Mouse (Mus musculus): ENCODE results near the gene Ncoa6. TPM values are rescaled to one million over a fixed set of nuclear protein-coding genes. Genes with fewer than 3 reads are reported as not detected.
A peak's percentile ranks its signal among the peaks of the same experiment; 100 is the strongest.

Gene Ncoa6
- polyA plus RNA-seq, 1 experiment from 2014 or later, result 34.8 TPM

DNA sequence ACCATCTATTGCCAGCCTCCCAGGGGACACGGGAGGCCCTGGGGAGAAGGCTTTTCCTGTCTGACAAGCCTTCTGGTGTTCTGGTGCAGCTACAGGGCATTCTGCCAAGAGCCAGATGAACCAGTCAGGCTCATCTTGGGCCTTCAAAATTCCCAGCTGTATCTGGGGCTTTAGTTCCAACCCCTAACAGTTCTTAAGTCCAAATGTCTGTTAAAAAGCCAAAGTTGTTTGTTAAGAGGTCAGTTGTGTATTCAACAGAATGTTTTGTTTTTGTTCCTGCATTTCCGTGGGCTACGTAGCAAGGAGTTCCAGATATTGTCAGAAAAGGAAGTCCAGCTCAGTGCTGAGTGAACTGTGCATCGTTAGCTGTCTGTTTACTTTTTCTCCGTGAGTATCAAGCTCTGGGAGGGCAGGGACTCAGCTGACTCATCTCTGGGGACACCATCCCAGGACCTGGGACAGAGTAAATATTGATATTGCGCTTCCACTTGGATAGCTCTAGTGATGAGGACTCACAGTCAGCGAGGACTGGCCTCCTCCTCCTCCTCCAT, 104.3 kb downstream of the Ncoa6 start:
- 73% methylated on average over 7 of the region's 7 CpGs for WGBS
- no peaks in the 10 kb centered on the region for H3K27me3 ChIP-seq (ENCODE audit: control insufficient read depth, insufficient read depth, low read length)

DNA sequence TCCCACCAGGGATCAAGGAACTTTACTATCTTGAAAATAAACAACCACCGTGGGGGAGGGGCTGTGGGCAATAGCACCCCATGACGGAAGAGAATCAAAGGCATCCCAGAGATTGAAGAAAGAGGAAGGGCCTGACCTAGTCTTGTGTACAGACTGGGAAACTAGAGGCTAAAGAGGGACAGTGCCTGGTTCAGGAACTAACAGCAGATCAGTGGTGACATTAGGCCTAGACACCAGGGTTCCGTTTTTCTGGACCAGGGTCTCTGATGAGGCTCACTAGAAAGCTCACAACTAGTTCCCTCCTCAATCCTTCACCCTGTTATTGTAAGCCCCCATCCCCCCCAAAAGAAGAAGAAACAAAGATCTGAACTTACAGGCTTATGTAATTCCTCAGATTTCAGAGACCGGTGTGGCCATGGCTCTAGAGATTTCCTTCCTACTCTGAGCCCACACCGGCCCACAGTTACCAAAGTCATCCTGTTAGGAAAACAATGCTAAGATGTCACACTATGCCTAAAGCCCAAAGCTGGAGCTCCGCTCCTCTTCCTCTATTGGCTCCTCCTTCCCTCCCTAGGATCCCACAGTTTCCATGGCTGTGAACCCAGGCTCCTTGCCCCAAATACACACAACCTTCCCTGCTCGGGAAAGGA, 105.9 kb downstream of the Ncoa6 start:
- WGBS, result 85% methylated on average over 7 of the region's 7 CpGs
- Histone ChIP-seq H3K27me3 (ENCODE audit: control insufficient read depth, insufficient read depth, low read length) (no peaks in the 10 kb centered on the region), H3K4me1 (replicated peaks; ENCODE audit: control insufficient read depth, insufficient read depth, low read length) (no peaks in the 10 kb centered on the region), H3K4me2 (replicated peaks; ENCODE audit: low read depth, low read length) (no peak overlapping the region), H3K4me3 (ENCODE audit: low read depth, low read length) (no peak overlapping the region), H3K9me3 (ENCODE audit: control insufficient read depth, low read length) (no peaks in the 10 kb centered on the region), H3K36me3 (ENCODE audit: control insufficient read depth, insufficient read depth, low read length) (no peaks in the 10 kb centered on the region), H3K9ac (ENCODE audit: low read depth, low read length) (no peak overlapping the region), H3K27ac (ENCODE audit: low read depth, low read length) (no peak overlapping the region)
- no peak for ATAC-seq (ENCODE audit: low FRiP score)
- DNase-seq (ENCODE audit: low spot score), result no peak

More for the DNA sequence above, 104.3 kb downstream of the Ncoa6 start:
- Histone ChIP-seq H3K4me2 (replicated peaks; ENCODE audit: low read depth, low read length) (no peak overlapping the region), H3K9ac (ENCODE audit: low read depth, low read length) (no peak overlapping the region), H3K9me3 (ENCODE audit: control insufficient read depth, low read length) (no peaks in the 10 kb centered on the region), H3K27ac (ENCODE audit: low read depth, low read length) (no peak overlapping the region), H3K4me1 (replicated peaks; ENCODE audit: control insufficient read depth, insufficient read depth, low read length) (no peaks in the 10 kb centered on the region), H3K4me3 (ENCODE audit: low read depth, low read length) (no peak overlapping the region), H3K36me3 (ENCODE audit: control insufficient read depth, insufficient read depth, low read length) (no peaks in the 10 kb centered on the region)
- DNase-seq (ENCODE audit: low spot score), result no peak
- ATAC-seq (ENCODE audit: low FRiP score), result no peak

- Histone ChIP-seq H3K36me3 (ENCODE audit: control insufficient read depth, insufficient read depth, low read length) (no peaks in the 10 kb centered on the region), H3K9ac (ENCODE audit: low read depth, low read length) (peak overlapping the region; percentile 46), H3K4me2 (replicated peaks; ENCODE audit: low read depth, low read length) (peak overlapping the region; percentile 41), H3K27ac (ENCODE audit: low read depth, low read length) (no peak overlapping the region), H3K4me3 (ENCODE audit: low read depth, low read length) (peak overlapping the region; percentile 79), H3K9me3 (ENCODE audit: control insufficient read depth, low read length) (no peaks in the 10 kb centered on the region), H3K27me3 (ENCODE audit: control insufficient read depth, insufficient read depth, low read length) (no peaks in the 10 kb centered on the region), H3K4me1 (replicated peaks; ENCODE audit: control insufficient read depth, insufficient read depth, low read length) (0 out of 2 replicates have a peak, but pooled peaks cover 2% of the 10 kb centered on the region)
- ATAC-seq (ENCODE audit: low FRiP score) (peak; percentile 62), DNase-seq (ENCODE audit: low spot score) (peak; percentile 38)
- 38% methylated on average over 14 of the region's 14 CpGs for WGBS
These were observed 115.9 kb downstream of the Ncoa6 start for GRCm38 (mm10) chr2:155357686-155358399.

- 0 out of 2 replicates have a peak within 1 kb of the TSS, but pooled peaks have one; percentile 56 for H3K27ac ChIP-seq (ENCODE audit: low read depth, low read length)
- peak within 1 kb of the TSS; percentile 79 for H3K4me3 ChIP-seq (ENCODE audit: low read depth, low read length)
- H3K36me3 ChIP-seq (ENCODE audit: control insufficient read depth, insufficient read depth, low read length), result no peaks in the 10 kb centered on the region
- H3K9ac ChIP-seq (ENCODE audit: low read depth, low read length), result peak within 1 kb of the TSS; percentile 76
- H3K27me3 ChIP-seq (ENCODE audit: control insufficient read depth, insufficient read depth, low read length), result no peaks in the 10 kb centered on the region
- peak within 1 kb of the TSS; percentile 83 for H3K4me2 ChIP-seq (replicated peaks; ENCODE audit: low read depth, low read length)
- WGBS, result under 1% methylated on average over 38 of the region's 38 CpGs
- peak; percentile 93 for DNase-seq (ENCODE audit: low spot score)
- 0 out of 2 replicates have a peak, but pooled peaks cover 2% of the 10 kb centered on the region for H3K4me1 ChIP-seq (replicated peaks; ENCODE audit: control insufficient read depth, insufficient read depth, low read length)
- peak; percentile 99 for ATAC-seq (ENCODE audit: low FRiP score)
- no peaks in the 10 kb centered on the region for H3K9me3 ChIP-seq (ENCODE audit: control insufficient read depth, low read length)
These were observed 116.6 kb downstream of the Ncoa6 start, which contains the start of gene Pigu for GRCm38 (mm10) chr2:155356971-155357591. Pigu (minus strand) TSS chr2:155357430.

DNA sequence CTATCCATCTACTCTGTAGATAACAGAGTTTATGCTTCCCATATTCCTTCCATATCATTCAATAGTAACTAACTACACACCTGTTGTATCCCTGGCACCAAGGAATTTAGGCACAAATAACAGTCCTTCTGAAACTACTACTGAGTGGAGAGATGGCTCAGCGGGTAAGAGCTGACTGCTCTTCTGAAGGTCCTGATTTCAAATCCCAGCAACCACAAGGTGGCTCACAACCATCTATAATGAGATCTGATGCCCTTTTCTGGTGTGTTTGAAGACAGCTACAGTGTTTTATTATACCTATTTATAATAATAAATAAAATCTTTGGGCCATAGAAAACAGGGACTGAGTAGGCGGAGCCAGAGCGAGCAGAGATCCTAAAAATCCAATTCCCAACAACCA, 119.3 kb downstream of the Ncoa6 start:
- H3K9ac ChIP-seq (ENCODE audit: low read depth, low read length), result no peak overlapping the region
- 0 out of 2 replicates have a peak, but pooled peaks cover 2% of the 10 kb centered on the region for H3K4me1 ChIP-seq (replicated peaks; ENCODE audit: control insufficient read depth, insufficient read depth, low read length)
- no peak overlapping the region for H3K27ac ChIP-seq (ENCODE audit: low read depth, low read length)
- DNase-seq (ENCODE audit: low spot score) (no peak), ATAC-seq (ENCODE audit: low FRiP score) (no peak)
- H3K4me2 ChIP-seq (replicated peaks; ENCODE audit: low read depth, low read length), result no peak overlapping the region
- WGBS, result 94% methylated on average over 3 of the region's 3 CpGs
- no peaks in the 10 kb centered on the region for H3K36me3 ChIP-seq (ENCODE audit: control insufficient read depth, insufficient read depth, low read length)
- H3K9me3 ChIP-seq (ENCODE audit: control insufficient read depth, low read length), result no peaks in the 10 kb centered on the region
- no peak overlapping the region for H3K4me3 ChIP-seq (ENCODE audit: low read depth, low read length)
- no peaks in the 10 kb centered on the region for H3K27me3 ChIP-seq (ENCODE audit: control insufficient read depth, insufficient read depth, low read length)

GRCm38 (mm10) chr2:155346670-155347069, 127.0 kb downstream of the Ncoa6 start:
- H3K27me3 ChIP-seq (ENCODE audit: control insufficient read depth, insufficient read depth, low read length), result no peaks in the 10 kb centered on the region
- 97% methylated on average over 1 of the region's 1 CpGs for WGBS
- DNase-seq (ENCODE audit: low spot score), result no peak

More at GRCm38 (mm10) chr2:155346670-155347069, 127.0 kb downstream of the Ncoa6 start:
- ATAC-seq (ENCODE audit: low FRiP score), result no peak
- H3K4me3 ChIP-seq (ENCODE audit: low read depth, low read length), result no peak overlapping the region
- no peaks in the 10 kb centered on the region for H3K9me3 ChIP-seq (ENCODE audit: control insufficient read depth, low read length)
- H3K4me2 ChIP-seq (replicated peaks; ENCODE audit: low read depth, low read length), result no peak overlapping the region
- no peak overlapping the region for H3K9ac ChIP-seq (ENCODE audit: low read depth, low read length)
- no peaks in the 10 kb centered on the region for H3K4me1 ChIP-seq (replicated peaks; ENCODE audit: control insufficient read depth, insufficient read depth, low read length)
- H3K36me3 ChIP-seq (ENCODE audit: control insufficient read depth, insufficient read depth, low read length), result no peaks in the 10 kb centered on the region
- no peak overlapping the region for H3K27ac ChIP-seq (ENCODE audit: low read depth, low read length)

MicroRNAs encoded within 50 kb of the gene (microRNA counts, 519-probe panel; counts per million panel counts)
- microRNA mmu-miR-695, result not detected

Other genes starting within 250 kb of the Ncoa6 start
- 534 and 550 TPM in 2 replicates for gene Dynlrb1, start 237.4 kb downstream of the Ncoa6 start, polyA plus RNA-seq (2014; fragmentation: Nextera tagmentation; extraction: Ambion mirVana)
- gene Map1lc3a, start 197.6 kb downstream of the Ncoa6 start, polyA plus RNA-seq (2014; fragmentation: Nextera tagmentation; extraction: Ambion mirVana), result 152 and 161 TPM in 2 replicates
- gene Pigu, start 116.5 kb downstream of the Ncoa6 start, polyA plus RNA-seq (2014; fragmentation: Nextera tagmentation; extraction: Ambion mirVana), result 56.8 and 64.3 TPM in 2 replicates
- 66.1 and 80.9 TPM in 2 replicates for gene Trp53inp2, start 92.8 kb downstream of the Ncoa6 start, polyA plus RNA-seq (2014; fragmentation: Nextera tagmentation; extraction: Ambion mirVana)
- 23.3 and 24.1 TPM in 2 replicates for gene Acss2, start 44.1 kb upstream of the Ncoa6 start, polyA plus RNA-seq (2014; fragmentation: Nextera tagmentation; extraction: Ambion mirVana)
- 8.8 and 13.0 TPM in 2 replicates for gene Ggt7, start 44.3 kb upstream of the Ncoa6 start, polyA plus RNA-seq (2014; fragmentation: Nextera tagmentation; extraction: Ambion mirVana)
- 14.7 and 15.9 TPM in 2 replicates for gene Gss, start 118.9 kb upstream of the Ncoa6 start, polyA plus RNA-seq (2014; fragmentation: Nextera tagmentation; extraction: Ambion mirVana)
- 0.46 and 0.52 TPM in 2 replicates for gene Myh7b, start 137.3 kb upstream of the Ncoa6 start, polyA plus RNA-seq (2014; fragmentation: Nextera tagmentation; extraction: Ambion mirVana)
- 154 and 157 TPM in 2 replicates for gene Trpc4ap, start 218.5 kb upstream of the Ncoa6 start, polyA plus RNA-seq (2014; fragmentation: Nextera tagmentation; extraction: Ambion mirVana)